Mouse (Mus musculus) cerebellum, postnatal 10 days (tissue): ENCODE results near the gene AI467606.
A peak's percentile ranks its signal among the peaks of the same experiment; 100 is the strongest.

Experiments used
- DNase-seq, 2 experiments: peaks; one replicate each; pipeline ENCODE4 v3.0.0; 2021; ENCODE audit warnings: mixed read lengths in 2 of 2

The AI467606 gene

GRCm38 (mm10) chr7:127129638-127130037 is 38.5 kb downstream of the AI467606 start:
- peak; percentile 85 to 87 for DNase-seq

GRCm38 (mm10) chr7:127133125-127133524 is 42.0 kb downstream of the AI467606 start:
- DNase-seq: no peak

- no peak for DNase-seq
Measured at GRCm38 (mm10) chr7:127134821-127135447, 43.8 kb downstream of the AI467606 start.

GRCm38 (mm10) chr7:127136181-127137071 is 45.3 kb downstream of the AI467606 start:
- DNase-seq: no peak

GRCm38 (mm10) chr7:127137262-127138017 is 46.3 kb downstream of the AI467606 start, which contains the start of gene Spn:
TSS of gene Spn (minus strand) at chr7:127137823.
- peak; percentile 40 to 51 for DNase-seq

- no peak for DNase-seq
Measured at GRCm38 (mm10) chr7:127139100-127139499, 47.9 kb downstream of the AI467606 start.

- no peak for DNase-seq
Measured at GRCm38 (mm10) chr7:127139562-127139961, 48.4 kb downstream of the AI467606 start.

GRCm38 (mm10) chr7:127140623-127141404 is 49.7 kb downstream of the AI467606 start:
- no peak for DNase-seq

- DNase-seq: no peak
Measured at GRCm38 (mm10) chr7:127142214-127142613, 51.1 kb downstream of the AI467606 start.

GRCm38 (mm10) chr7:127142666-127143065 is 51.5 kb downstream of the AI467606 start:
- no peak for DNase-seq
